8 mouse cellular contexts compared by ENCODE assay signal in genomic region chr14:30218114-30218513, GRCm38 (mm10).
DNase-seq lines count a peak whose midpoint lies in the region; ATAC-seq and TF ChIP-seq lines count a peak whose summit lies in the region.

No protein-coding gene starts in this region.

- H3K36me3 ChIP-seq in liver, adult 2 months (ENCODE audit: control insufficient read depth, insufficient read depth, low read length), result no peaks in the 10 kb centered on the region
- no peaks in the 10 kb centered on the region for H3K36me3 ChIP-seq in liver, embryonic 12.5 days
- no peaks in the 10 kb centered on the region for H3K36me3 ChIP-seq in heart, embryonic 15.5 days

- no peak for ATAC-seq in liver, embryonic 12.5 days
- 0 out of 2 replicates have a peak, but pooled peaks have one; percentile 22 for ATAC-seq in heart, embryonic 15.5 days (replicated peaks; ENCODE audit: insufficient number of reproducible peaks, insufficient read depth, low FRiP score, low read depth)

- no peak overlapping the region for H3K4me3 ChIP-seq in liver, adult 2 months (ENCODE audit: insufficient read depth, low read depth, low read length)
- H3K4me3 ChIP-seq in liver, embryonic 12.5 days, result no peak overlapping the region
- no peak overlapping the region for H3K4me3 ChIP-seq in heart, embryonic 15.5 days
- no peak overlapping the region for H3K4me3 ChIP-seq in olfactory bulb, adult 2 months (ENCODE audit: insufficient read depth, low read depth, low read length)

- H3K9ac ChIP-seq in liver, adult 2 months (ENCODE audit: low read depth, low read length), result no peak overlapping the region
- no peak overlapping the region for H3K9ac ChIP-seq in liver, embryonic 12.5 days
- no peak overlapping the region for H3K9ac ChIP-seq in heart, embryonic 15.5 days

- H3K27me3 ChIP-seq in liver, adult 2 months (ENCODE audit: control insufficient read depth, insufficient read depth, low read length), result no peaks in the 10 kb centered on the region
- no peaks in the 10 kb centered on the region; the same call in 1 of the 2 replicates for H3K27me3 ChIP-seq in liver, embryonic 12.5 days (replicated peaks)
- no peaks in the 10 kb centered on the region for H3K27me3 ChIP-seq in heart, embryonic 15.5 days

- TF ChIP-seq CTCF in liver, adult 2 months (IDR thresholded peaks at IDR 0.05; ENCODE audit: low read depth, low read length), result no peak
- no peak for TF ChIP-seq CTCF in olfactory bulb, adult 2 months (IDR thresholded peaks at IDR 0.05; ENCODE audit: insufficient read depth, low read depth, low read length)

- H3K4me2 ChIP-seq in liver, embryonic 12.5 days, result no peak overlapping the region
- no peak overlapping the region for H3K4me2 ChIP-seq in heart, embryonic 15.5 days

- TF ChIP-seq POLR2A in liver, adult 2 months (IDR thresholded peaks at IDR 0.05; ENCODE audit: extremely low read depth, insufficient read depth, low read length), result no peak
- no peak for TF ChIP-seq POLR2A in olfactory bulb, adult 2 months (IDR thresholded peaks at IDR 0.05; ENCODE audit: insufficient read depth, low read depth, low read length)

- no peaks in the 10 kb centered on the region for H3K4me1 ChIP-seq in liver, adult 2 months (ENCODE audit: control insufficient read depth, insufficient read depth, low read length)
- H3K4me1 ChIP-seq in liver, embryonic 12.5 days, result no peaks in the 10 kb centered on the region
- H3K4me1 ChIP-seq in heart, embryonic 15.5 days (replicated peaks), result peaks cover 4% of the 10 kb centered on the region; the same call in 1 of the 2 replicates
- H3K4me1 ChIP-seq in olfactory bulb, adult 2 months (ENCODE audit: control insufficient read depth, insufficient read depth, low read length), result peaks cover 35% of the 10 kb centered on the region

- H3K79me2 ChIP-seq in liver, adult 2 months (ENCODE audit: control insufficient read depth, insufficient read depth, low read length), result no peaks in the 10 kb centered on the region

- H3K27ac ChIP-seq in liver, adult 2 months (replicated peaks; ENCODE audit: insufficient read depth, low read depth, low read length), result no peak overlapping the region
- H3K27ac ChIP-seq in liver, embryonic 12.5 days, result no peak overlapping the region
- H3K27ac ChIP-seq in heart, embryonic 15.5 days, result no peak overlapping the region
- peak overlapping the region; percentile 88 for H3K27ac ChIP-seq in olfactory bulb, adult 2 months (ENCODE audit: insufficient read depth, low read depth, low read length)

- WGBS in liver, adult 2 months, result 95% methylated on average over 3 of the region's 3 CpGs
- 65% methylated on average over 3 of the region's 3 CpGs for WGBS in liver, embryonic 12.5 days (ENCODE audit: insufficient replicate concordance)
- 86% methylated on average over 3 of the region's 3 CpGs for WGBS in heart, embryonic 15.5 days
- 73% methylated on average over 3 of the region's 3 CpGs for WGBS in olfactory bulb, adult 2 months

- peak; percentile 15 for DNase-seq in liver, adult 2 months (ENCODE audit: extremely low read depth, low read depth, low spot score)
- peak; percentile 92 to 97 for DNase-seq in cerebellum, adult 18-20 months
- no peak for DNase-seq in liver
- DNase-seq in testis, postnatal 14 days (ENCODE audit: low spot score), result no peak
- DNase-seq in urinary bladder, postnatal 10 days (ENCODE audit: low spot score), result no peak

- no peaks in the 10 kb centered on the region for H3K9me3 ChIP-seq in liver, embryonic 12.5 days (replicated peaks)
- no peaks in the 10 kb centered on the region for H3K9me3 ChIP-seq in heart, embryonic 15.5 days (replicated peaks)

Comparison
In these comparisons a context has a peak if more than half of its experiments do, and no peak if none do; other contexts are left out.
1. DNase-seq: peak in liver, adult 2 months (single experiment) and cerebellum, adult 18-20 months (2 of 2); none in liver (single experiment), testis, postnatal 14 days (single experiment) and urinary bladder, postnatal 10 days (single experiment).